Mouse (Mus musculus) embryo, embryonic 10.5 days (tissue): Measurements from ENCODE around the gene Gapdh.
A peak's percentile ranks its signal among the peaks of the same experiment; 100 is the strongest.
"Not testable (repeated sequence)": the region's sequence is repeated elsewhere in the genome, so short reads cannot be mapped to it uniquely, and the experiment has no call there.

Experiments
- DNase-seq: peaks from one replicate; pipeline ENCODE4 v3.0.0-alpha.2; 2015; ENCODE audit warnings: low spot score

Gene Gapdh

DNA sequence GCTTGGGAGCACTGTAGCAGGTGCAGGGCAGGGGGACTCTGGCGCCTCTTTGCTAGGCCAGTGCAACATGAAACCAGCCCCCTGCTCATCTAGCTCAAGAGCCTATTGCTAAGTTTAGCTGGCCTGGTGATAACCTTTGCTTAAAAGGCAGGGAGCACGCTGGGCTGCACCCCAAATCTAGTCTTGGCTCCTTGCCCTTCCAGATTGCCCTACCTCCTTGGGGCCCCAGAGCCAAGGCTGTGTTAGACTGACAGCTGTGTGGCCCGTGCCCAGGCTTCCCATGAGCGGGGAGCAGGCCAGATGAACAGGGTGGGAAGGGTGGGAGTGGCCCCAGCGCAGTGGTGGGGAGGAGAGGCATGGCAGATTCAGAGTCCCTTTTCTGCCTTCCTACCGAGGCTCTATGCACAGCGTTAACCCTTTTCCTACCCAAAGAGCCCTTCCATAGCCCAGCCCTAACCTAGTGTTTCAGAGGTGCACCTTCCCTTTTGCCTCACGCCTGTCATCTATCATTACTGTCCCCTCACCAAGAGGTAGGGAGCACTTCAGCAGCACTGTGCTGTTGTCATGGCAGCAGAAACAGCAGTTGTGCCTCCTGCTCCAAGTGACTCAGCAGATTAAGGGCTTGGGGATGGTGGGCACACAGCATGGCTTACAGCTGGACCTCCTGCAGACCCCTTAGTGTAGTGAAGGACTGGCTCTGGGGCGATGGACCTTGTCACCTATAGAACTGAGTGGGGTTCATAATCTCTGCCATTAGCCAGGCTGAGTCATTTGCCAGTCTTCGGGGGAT, 789 bp upstream of the Gapdh start:
- DNase-seq, result peak; percentile 62

DNA sequence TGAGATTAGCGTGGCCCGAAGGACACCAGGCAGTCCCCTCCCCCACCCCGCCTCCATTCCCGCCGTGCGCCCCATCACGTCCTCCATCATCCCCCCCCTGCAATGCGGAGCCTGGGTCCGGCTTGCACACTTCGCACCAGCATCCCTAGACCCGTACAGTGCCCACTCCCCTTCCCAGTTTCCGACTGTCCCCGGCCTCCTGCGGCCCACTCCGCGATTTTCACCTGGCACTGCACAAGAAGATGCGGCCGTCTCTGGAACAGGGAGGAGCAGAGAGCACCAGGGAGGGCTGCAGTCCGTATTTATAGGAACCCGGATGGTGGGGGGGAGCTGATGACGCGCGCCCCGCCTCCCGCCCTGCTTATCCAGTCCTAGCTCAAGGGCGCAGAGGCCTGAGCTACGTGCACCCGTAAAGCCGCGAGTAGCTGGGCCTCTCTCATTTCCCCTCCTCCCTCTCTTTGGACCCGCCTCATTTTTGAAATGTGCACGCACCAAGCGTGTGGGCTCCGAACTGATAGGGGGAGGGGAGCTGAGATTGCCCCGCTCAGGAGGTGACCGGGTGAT, 857 bp downstream of the Gapdh start:
- peak; percentile 98 for DNase-seq

DNA sequence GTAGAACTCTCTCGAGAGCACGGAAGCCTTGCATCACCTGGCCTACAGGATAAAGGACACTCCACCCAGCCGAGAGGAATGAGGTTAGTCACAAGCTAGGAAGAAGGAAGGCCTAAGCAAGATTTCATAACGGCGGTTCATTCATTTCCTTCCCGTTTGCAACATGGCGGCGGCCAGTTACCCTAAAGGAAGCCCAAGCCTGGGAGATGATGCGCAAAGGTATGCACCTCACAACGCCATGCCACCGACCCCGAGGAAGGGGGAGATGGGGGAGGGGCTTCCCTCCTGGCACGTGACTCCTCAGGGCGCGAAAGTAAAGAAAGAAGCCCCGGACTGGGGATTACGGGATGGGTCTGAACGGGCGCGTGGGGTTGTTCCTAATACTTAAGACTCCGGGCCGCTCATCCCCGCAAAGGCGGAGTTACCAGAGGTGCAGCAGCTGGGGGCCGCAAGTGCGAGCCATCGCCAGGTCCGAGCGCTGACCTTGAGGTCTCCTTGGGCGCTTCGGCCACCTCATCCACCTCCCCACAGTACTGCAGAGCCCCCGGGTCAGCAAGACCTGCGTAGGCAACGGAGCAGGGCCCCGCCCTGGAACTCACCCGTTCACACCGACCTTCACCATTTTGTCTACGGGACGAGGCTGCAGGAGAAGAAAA, 1.5 kb downstream of the Gapdh start:
- peak; percentile 93 for DNase-seq

DNA sequence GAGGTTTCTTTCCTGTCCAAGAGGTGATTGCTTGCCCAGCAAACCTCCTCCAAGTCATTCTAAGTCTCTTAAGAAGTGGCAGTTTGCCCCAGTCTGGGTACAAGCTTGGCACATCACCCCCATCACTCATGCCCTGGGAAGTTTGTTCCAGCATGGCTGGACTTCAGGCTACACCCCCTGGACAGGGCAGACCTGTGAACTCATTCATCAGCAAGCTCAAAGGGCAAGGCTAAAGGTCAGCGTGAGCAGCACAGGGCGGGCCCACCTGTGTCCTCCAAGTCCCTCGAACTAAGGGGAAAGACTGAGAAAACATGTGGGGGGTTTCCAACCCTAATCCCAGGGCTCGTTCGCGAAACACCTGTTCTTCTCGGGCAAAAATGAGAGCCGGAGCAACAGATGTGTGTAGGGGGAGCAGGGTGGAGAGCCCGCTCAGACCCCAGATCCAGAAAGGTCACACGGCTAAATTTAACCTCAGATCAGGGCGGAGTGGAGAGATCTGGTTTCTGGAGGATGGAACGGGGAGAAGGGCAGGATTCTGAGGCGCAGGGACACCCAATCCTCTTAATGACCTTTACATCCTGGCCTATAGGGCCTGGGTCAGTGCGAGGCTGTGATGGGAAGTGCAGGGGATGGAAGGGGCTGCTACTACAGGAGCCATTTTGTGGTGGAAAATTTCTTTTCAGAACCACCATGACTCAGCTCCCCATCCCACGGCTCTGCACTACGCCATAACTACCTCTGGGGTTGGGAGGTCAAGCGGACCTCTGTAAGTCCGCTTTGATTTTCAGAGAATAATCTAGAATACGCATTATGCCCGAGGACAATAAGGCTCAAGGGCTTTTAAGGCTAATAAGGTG, 2.2 kb downstream of the Gapdh start:
- DNase-seq, result peak; percentile 58

DNA sequence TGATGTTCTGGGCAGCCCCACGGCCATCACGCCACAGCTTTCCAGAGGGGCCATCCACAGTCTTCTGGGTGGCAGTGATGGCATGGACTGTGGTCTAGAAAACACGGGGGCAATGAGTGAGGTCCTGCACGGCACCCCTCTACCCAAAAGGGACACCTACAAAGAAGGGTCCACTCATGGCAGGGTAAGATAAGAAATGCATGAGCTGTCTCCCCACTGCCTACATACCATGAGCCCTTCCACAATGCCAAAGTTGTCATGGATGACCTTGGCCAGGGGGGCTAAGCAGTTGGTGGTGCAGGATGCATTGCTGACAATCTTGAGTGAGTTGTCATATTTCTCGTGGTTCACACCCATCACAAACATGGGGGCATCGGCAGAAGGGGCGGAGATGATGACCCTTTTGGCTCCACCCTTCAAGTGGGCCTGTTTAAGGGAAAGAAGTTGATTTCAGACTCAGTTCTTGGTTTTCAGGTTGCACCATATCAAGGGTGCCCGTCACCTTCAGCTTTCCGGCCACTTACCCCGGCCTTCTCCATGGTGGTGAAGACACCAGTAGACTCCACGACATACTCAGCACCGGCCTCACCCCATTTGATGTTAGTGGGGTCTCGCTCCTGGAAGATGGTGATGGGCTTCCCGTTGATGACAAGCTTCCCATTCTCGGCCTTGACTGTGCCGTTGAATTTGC, 3.5 kb downstream of the Gapdh start:
- not testable (repeated sequence) for DNase-seq

DNA sequence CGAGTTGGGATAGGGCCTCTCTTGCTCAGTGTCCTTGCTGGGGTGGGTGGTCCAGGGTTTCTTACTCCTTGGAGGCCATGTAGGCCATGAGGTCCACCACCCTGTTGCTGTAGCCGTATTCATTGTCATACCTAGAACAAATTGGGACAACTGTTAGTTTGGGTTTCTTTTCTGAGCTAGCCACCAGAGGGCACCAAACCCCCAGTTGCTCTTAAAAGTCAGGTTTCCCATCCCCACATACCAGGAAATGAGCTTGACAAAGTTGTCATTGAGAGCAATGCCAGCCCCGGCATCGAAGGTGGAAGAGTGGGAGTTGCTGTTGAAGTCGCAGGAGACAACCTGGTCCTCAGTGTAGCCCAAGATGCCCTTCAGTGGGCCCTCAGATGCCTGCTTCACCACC, 4.3 kb downstream of the Gapdh start:
- peak; percentile 77 for DNase-seq

DNA sequence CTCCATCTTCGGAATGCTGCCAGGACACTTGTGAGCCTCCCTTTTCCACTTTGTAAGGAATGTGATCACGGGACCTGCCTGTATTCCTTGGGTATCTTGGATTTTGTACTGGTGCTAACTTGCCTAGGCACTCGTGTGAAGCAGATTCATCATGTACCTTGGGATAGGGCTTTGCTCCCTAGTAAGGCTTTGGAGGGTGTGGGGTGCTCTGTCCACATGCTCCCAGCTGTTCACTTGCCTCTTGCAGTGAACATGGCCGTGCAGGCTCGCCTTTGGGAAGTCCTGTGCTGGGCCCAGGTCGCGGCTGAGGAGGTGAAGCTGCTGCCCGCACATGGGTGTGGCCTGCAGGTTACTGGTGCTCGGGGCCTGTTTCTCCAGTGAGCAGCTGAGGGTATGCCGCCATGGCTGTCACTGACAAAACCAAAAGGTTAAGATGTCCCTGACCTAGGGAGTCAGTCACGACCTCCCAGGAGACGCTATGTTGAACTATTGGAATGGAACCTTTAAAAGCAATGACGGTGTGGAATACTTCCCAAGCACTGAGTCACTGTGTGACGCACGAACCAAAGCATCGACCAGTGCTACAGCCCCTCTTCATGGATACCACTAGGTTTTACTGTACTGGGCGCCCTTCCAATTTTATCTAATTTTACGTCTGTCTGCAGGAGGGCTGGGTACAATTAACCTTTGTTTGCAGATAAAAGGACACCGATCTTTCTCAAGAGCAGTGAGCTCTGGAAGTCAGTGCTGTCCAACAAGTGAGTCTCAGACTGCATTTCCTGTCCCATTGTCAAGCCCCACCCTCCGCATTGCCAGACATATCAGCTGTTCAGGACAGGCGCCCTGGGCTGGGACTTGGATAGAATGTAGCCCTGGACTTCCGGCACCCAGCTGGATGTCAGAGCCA, 5.2 kb downstream of the Gapdh start:
- peak; percentile 77 for DNase-seq

DNA sequence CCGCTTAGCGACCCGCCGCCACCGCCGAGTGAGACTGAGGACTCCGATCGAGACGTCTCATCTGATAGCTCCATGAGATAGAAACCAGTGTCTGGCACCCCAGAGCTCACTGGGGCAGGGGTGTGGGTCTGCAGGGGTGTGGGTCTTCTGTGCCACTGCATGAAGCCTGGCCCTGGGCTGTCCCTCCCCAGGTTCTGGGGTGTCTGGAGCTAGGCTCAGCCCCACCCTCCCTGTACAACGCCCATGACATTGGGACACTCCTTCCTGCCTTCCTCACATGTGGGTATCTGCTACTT, 5.8 kb downstream of the Gapdh start:
- DNase-seq, result no peak

DNA sequence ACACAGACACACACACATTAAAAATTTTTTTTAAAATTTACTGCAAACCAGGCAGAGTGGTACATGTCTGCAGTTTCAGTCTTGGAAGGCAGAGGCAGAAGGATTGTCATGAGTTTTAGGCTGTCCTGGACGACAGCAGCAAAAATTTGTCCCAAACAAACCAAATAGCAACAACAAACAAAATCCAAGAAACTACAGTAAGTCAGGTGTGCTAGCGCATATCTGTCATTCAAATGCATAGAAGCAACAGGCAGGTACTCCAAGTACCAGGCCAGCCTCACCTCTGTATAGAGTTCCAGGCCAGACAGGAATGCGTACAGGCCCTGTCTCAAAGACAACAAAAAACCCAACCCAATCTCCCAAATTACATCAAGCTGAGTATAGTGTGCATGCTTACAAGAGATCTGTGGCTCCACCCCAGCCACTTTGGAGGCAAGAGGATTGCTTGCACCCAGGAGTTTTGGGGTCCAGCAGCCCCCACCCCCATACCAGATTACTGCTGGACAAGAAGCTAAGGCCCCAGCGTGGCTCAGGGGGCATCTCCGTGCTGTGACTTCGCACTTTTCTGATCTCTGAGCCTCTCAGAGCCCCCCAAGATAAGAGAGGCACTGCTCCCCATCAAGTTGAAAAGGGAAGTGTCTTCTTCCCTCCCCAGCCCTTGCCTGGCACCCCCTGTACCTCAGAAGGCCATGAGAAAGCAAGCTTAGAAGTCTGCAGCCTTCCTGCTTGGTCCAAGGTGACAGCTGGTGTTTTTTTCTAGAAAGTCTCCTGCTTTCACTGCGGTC, 6.3 kb downstream of the Gapdh start:
- no peak for DNase-seq

DNA sequence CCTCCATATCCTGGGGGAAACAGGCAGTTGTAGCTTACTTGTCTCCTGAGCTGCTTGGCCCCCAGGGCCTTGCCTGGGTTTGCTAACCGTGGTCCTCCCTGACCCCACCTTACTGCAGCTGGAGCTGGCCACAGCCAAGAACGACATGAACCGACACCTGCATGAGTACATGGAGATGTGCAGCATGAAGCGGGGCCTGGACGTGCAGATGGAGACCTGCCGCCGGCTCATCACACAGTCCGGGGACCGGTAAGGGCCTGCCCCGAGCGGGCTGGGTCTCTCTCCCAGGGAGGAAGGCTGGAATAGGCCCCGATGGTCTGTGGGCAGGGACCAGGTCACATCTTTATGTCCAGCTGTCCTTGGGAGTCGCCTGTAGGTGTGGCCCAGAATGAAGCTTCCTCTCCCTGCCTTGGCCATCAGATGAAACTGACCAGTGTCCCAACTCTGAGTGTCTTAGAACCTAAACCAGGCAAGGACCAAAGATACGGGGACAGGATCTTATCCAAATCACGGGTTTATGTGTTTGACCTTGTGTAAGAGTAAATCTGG, 7.2 kb downstream of the Gapdh start:
- no peak for DNase-seq

DNA sequence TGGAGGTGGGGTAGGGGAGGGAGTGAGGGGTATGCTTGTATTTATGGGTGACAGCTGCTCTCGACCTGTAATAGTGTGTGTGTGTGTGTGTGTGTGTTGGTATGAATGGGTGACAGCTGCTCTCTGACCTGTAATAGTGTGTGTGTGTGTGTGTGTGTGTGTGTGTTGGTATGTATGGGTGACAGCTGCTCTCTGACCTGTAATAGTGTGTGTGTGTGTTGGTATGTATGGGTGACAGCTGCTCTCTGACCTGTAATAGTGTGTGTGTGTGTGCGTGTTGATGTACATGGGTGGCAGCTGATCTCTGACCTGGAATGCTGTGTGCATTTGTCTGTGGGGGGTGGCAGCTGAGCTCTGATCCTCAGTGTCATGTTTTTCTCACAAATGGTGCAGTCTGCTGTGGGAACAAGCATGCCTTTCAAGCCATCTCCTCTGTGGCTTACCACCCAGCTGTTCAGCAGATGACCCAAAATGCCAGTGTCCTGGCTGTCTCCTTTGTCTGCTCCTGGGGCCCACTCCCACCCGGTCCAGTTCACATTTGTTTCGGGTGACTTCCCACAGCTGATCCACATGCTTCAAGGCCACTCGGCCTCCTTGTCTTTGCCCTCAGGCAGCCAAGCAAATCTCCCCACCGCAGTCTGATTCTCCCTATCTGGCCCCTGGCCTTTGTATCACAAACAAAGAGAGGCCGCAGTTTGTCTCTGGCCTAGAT, 9.2 kb downstream of the Gapdh start:
- DNase-seq, result peak; percentile 80

DNA sequence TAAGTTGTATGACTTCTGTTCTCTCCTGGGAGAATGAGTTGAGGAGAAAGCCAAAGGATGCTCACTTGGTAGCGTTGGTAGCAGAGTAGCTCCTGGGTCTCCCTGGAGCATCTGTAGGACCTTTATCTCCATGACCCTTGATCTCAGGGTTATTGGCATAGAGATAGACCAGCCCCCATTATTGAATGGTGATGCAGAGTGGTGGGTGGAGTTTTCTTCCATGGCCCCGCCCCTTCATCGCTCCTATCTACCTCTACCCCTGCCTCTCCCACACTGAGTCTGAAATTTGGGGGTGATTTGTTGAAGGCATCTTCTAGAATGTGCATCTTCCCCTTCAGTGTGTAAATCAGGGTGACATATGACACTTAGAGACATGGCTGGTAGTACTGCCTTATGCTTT, 9.8 kb downstream of the Gapdh start:
- DNase-seq, result no peak

DNA sequence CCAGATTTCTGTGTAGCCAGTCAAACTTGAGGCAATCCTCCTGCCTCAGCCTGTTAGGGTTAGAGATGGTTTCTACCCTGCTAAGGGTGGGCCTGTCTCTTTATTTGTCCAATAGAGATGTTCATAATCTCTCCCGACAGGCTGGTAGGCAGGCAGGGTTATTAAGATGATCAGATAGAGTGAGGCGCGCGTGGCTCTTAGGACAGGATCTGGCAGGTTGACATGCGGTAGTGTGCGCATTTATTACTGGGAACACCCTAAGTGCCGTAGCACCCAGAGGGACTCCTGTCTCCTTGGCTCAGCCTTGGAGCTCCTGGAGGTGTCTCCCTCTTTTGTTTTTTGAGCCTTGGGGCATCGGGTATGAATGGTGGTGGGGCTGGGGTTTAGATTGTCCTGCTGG, 11.0 kb downstream of the Gapdh start:
- DNase-seq, result no peak

DNA sequence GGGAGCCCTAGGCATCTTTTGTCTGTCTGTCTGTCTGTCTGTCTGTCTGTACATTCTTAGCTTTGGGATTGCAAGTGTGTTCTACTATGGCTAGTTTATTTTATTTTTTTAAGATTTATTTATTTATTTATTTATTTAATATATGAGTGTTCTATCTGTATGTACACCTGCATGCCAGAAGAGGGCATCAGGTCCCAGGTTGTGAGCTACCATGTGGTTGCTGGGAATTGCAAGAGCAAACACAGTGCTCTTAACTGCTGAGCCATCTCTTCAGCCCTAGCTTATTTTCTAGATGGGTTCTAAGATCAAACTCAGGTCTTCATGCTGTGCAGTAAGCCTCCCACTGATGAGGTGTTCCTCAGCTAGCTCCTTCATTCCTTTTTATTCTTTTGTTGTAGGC, 11.7 kb downstream of the Gapdh start:
- peak; percentile 31 for DNase-seq

DNA sequence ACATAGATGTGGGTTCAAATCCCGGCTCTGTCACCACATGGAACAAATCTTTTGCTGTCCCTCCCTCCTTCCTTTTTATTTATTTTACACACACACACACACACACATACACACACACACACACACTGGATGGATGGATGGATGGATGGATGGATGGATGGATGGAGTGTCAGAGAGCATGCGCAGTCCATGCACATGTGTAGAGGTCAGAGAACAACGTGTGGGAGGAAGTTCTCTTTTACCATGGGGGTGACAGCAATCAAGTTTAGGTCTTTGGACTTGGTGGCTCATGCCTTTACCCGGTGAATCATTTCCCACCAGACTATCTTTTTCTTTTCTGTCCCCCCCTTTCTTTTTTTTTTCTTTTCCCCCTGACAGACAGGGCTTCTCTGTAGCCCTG, 12.6 kb downstream of the Gapdh start:
- DNase-seq, result no peak

DNA sequence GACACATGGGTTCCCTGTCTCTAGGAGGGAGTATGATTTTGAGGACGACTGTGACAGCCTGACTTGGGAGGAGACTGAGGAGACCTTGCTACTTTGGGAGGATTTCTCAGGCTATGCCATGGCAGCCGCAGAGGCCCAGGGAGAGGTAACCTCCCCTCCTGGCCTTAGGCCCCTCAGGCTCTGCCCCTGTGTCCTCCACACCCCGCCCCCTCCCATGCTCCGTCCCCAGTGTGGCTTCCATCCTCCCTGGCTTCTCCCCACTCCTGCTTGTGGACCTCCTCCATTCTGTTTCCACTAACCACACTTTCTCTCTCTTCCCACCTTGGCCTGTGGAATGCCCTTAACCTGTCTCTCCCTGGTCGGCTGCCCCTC, 13.3 kb downstream of the Gapdh start:
- DNase-seq, result no peak

DNA sequence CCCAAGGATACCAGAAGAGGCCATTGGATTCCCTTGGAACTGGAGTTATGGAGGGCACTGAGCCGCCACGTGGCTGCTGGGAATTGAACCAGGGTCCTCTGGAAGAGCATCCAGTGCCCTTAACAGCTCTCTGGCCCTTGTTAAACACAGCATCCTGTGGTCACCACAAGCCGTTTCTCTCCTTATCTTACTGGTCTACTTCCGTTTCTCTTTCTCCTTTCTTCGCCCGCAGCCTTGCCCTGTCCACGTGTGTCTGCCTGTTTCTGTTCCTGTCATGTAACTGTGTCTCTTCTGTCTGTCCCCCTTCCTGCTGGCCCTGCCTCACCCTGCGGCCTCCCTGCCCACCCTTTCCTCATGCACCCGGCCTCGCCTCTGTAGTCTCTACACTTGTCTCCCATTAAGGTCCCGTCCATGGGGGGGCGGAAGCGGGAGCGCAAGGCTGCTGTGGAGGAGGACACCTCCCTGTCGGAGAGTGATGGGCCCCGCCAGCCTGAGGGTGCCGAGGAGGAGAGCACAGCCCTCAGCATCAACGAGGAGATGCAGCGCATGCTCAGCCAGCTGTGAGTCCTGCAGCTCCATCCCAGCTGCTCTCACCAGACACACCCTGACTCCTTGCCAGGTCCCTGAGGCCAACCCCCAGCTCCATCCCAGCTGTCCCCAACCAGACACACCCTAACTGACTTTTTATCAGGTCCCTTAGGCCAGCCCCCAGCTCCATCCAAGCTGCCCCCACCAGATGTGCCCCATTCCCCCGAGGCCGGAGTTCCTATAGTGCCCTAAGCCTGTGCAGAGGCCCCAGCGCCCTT, 13.9 kb downstream of the Gapdh start:
- DNase-seq, result no peak

DNA sequence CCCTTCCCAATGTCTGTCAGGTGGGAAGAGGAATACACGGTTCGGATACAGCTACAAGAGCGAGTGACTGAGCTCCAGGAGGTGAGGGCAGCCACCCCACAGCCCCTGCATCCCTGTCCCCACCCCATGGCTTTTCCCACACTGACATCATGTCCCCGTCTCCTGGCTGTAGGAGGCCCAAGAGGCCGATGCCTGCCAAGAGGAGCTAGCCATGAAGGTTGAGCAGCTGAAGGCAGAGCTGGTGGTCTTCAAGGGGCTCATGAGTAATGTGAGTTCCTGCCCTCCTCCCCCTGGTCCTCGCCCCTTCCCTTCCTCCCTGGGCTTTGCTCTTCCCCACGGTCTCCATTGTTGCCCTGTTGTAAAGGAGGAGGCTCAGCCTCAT, 16.7 kb downstream of the Gapdh start:
- DNase-seq, result no peak
